Mouse (Mus musculus) cerebellum, postnatal 36 days (tissue): ENCODE results near the gene Uso1.

ENCODE experiments used
- DNase-seq, 2 experiments: peaks; one replicate each; pipeline ENCODE4 v3.0.0; 2021 to 2022; ENCODE audit warnings: mixed read lengths in 2 of 2

Gene Uso1

DNA sequence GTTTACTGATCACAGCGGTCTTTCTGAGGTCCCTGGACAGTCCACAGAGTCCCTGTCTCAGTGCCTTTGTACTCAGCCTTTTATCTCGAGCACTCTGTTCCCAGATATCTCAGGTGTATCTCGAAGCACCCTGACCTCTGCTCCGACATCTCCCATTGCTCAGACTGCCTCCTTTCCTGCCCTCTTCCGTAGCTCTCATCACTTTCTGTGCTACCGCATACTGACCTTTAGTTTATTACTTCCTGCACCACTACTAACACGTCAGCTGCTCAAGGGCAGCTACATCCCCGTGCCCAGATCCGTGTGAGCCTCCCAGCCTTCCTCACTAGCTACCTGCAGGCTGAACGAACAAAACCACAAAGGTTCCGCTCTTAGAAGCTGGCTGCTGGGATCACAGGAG, 110.9 kb downstream of the Uso1 start:
- DNase-seq, result no peak

DNA sequence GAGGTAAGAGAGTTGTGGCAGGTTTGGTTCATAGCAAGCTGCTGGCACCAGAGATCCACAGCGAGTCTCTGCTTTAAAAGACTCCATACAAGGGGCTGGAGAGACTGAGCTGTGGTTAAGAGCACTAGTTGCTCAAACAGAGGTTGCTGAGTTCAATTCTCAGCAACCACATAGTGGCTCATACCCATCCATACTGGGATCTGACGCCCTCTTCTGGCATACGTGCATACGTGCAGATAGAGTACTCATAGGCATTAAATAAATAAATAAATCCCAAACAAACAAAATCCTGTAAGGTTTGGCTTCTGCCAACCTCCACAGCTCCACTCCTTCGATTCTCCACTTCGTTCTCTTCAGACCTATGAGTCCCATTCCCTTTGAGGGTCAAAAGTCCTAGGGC, 114.3 kb downstream of the Uso1 start:
- DNase-seq, result no peak
